Mouse (Mus musculus) myocyte (in vitro differentiated cells): ENCODE results near the gene Epsti1.

ENCODE experiments used
- MYOD1 ChIP-seq, 3 experiments: IDR thresholded peaks; one replicate each; pipeline ENCODE4 v1.6.1; 2011; ENCODE audit warnings: control low read depth in 2 of 3, low read depth in 2 of 3, mild to moderate bottlenecking in 2 of 3, moderate library complexity in 1 of 3; ENCODE audit not compliant: insufficient read length in 2 of 3, control insufficient read depth in 1 of 3
- POLR2A ChIP-seq: IDR thresholded peaks from one replicate; pipeline ENCODE4 v1.6.1; 2011; ENCODE audit warnings: low read depth, mild to moderate bottlenecking, control low read depth, moderate library complexity; ENCODE audit not compliant: insufficient read length

- no peak for TF ChIP-seq POLR2A
- TF ChIP-seq MYOD1 (IDR thresholded peaks at IDR 0.05; ENCODE audit: control insufficient read depth in 1 of 3, insufficient read length in 2 of 3, low read depth in 2 of 3), result no peak
These were observed 1.5 kb upstream of the Epsti1 start for GRCm38 (mm10) chr14:77902541-77902940.
